Mouse (Mus musculus): Measurements from ENCODE around the gene Sprtn.

The Sprtn gene

GRCm38 (mm10) chr8:124897386-124898250, at the start of gene Sprtn, which contains the start of gene Exoc8:
Sprtn (plus strand) TSS chr8:124897886.
Exoc8 (minus strand) TSS chr8:124897705.
- in situ Hi-C loops (cut with MboI; ENCODE audit: low sequenced_read_pairs): no loop called here

GRCm38 (mm10) chr8:124853511-124853910, 44.2 kb upstream of the Sprtn start:
- in situ Hi-C loops (cut with MboI; ENCODE audit: low sequenced_read_pairs): no loop called here

- in situ Hi-C loops (cut with MboI; ENCODE audit: low sequenced_read_pairs): no loop called here
Observed at GRCm38 (mm10) chr8:124859466-124859865, 38.2 kb upstream of the Sprtn start.

GRCm38 (mm10) chr8:124860188-124860587, 37.5 kb upstream of the Sprtn start:
- in situ Hi-C loops (cut with MboI; ENCODE audit: low sequenced_read_pairs): no loop called here

GRCm38 (mm10) chr8:124862321-124863162, 35.1 kb upstream of the Sprtn start, which contains the start of the genes Gnpat and 2810004N23Rik:
Gnpat (plus strand) TSS chr8:124863033.
2810004N23Rik (minus strand) TSS chr8:124863120.
- in situ Hi-C loops (cut with MboI; ENCODE audit: low sequenced_read_pairs): no loop called here

- in situ Hi-C loops (cut with MboI; ENCODE audit: low sequenced_read_pairs): no loop called here
Observed at GRCm38 (mm10) chr8:124863163-124863677, 34.5 kb upstream of the Sprtn start.

- in situ Hi-C loops (cut with MboI; ENCODE audit: low sequenced_read_pairs): no loop called here
Observed at GRCm38 (mm10) chr8:124863729-124864128, 34.0 kb upstream of the Sprtn start.

GRCm38 (mm10) chr8:124866669-124867068, 31.0 kb upstream of the Sprtn start:
- in situ Hi-C loops (cut with MboI; ENCODE audit: low sequenced_read_pairs): no loop called here

GRCm38 (mm10) chr8:124867126-124867525, 30.6 kb upstream of the Sprtn start:
- in situ Hi-C loops (cut with MboI; ENCODE audit: low sequenced_read_pairs): no loop called here

- in situ Hi-C loops (cut with MboI; ENCODE audit: low sequenced_read_pairs): no loop called here
Observed at GRCm38 (mm10) chr8:124869708-124870107, 28.0 kb upstream of the Sprtn start.

GRCm38 (mm10) chr8:124871474-124871873, 26.2 kb upstream of the Sprtn start:
- in situ Hi-C loops (cut with MboI; ENCODE audit: low sequenced_read_pairs): no loop called here

- in situ Hi-C loops (cut with MboI; ENCODE audit: low sequenced_read_pairs): no loop called here
Observed at GRCm38 (mm10) chr8:124872081-124872480, 25.6 kb upstream of the Sprtn start.

- in situ Hi-C loops (cut with MboI; ENCODE audit: low sequenced_read_pairs): no loop called here
Observed at GRCm38 (mm10) chr8:124872690-124873089, 25.0 kb upstream of the Sprtn start.

GRCm38 (mm10) chr8:124878141-124878540, 19.5 kb upstream of the Sprtn start:
- in situ Hi-C loops (cut with MboI; ENCODE audit: low sequenced_read_pairs): no loop called here

- in situ Hi-C loops (cut with MboI; ENCODE audit: low sequenced_read_pairs): no loop called here
Observed at GRCm38 (mm10) chr8:124878946-124879526, 18.6 kb upstream of the Sprtn start.

- in situ Hi-C loops (cut with MboI; ENCODE audit: low sequenced_read_pairs): no loop called here
Observed at GRCm38 (mm10) chr8:124888385-124888784, 9.3 kb upstream of the Sprtn start.

- in situ Hi-C loops (cut with MboI; ENCODE audit: low sequenced_read_pairs): no loop called here
Observed at GRCm38 (mm10) chr8:124892596-124892995, 5.1 kb upstream of the Sprtn start.

- in situ Hi-C loops (cut with MboI; ENCODE audit: low sequenced_read_pairs): no loop called here
Observed at GRCm38 (mm10) chr8:124896010-124896631, 1.6 kb upstream of the Sprtn start.

GRCm38 (mm10) chr8:124896632-124897385, 877 bp upstream of the Sprtn start:
- in situ Hi-C loops (cut with MboI; ENCODE audit: low sequenced_read_pairs): no loop called here

Measured in CH12F3 (cell line).